Mouse (Mus musculus): ENCODE measurements around the gene Vars.

GRCm38 (mm10) chr17:35060737-35061297 lies 60.0 kb downstream of the Vars start:
- TF ChIP-seq CTCF (IDR thresholded peaks at IDR 0.05) (no peak), EP300 (IDR thresholded peaks at IDR 0.05) (no peak)

Measured in lung, postnatal 0 days (tissue).